Mouse (Mus musculus) liver, postnatal 0 days (tissue): ENCODE measurements at regions not wholly inside any gene's neighbourhood (a gene's known extent, or its start where the extent isn't known, plus 50 kb on each side); places are given as distances from the start of the nearest gene placed in this dataset.

Experiments
- CTCF ChIP-seq: sonication (generic); IDR thresholded peaks from 2 replicates; pipeline ENCODE4 v1.5.1; 2016; ENCODE audit warnings: antibody characterized with exemption, low read depth
- EP300 ChIP-seq: IDR thresholded peaks from 2 replicates; pipeline ENCODE4 v1.6.1; 2016; ENCODE audit warnings: antibody characterized with exemption, low read depth, mild to moderate bottlenecking

GRCm38 (mm10) chr4:45739696-45740095 lies 59.1 kb upstream of the Aldh1b1 start:
- TF ChIP-seq CTCF (no peak), EP300 (no peak)
